Mouse (Mus musculus) small intestine, adult 2 months (tissue): ENCODE data around the gene Musk. TPM values are rescaled to one million over a fixed set of nuclear protein-coding genes. Genes with fewer than 3 reads are reported as not detected.
"Not testable (repeated sequence)": the region's sequence is repeated elsewhere in the genome, so short reads cannot be mapped to it uniquely, and the experiment has no call there.

ENCODE experiments used
- H3K27ac ChIP-seq: fragments of 200-500 bp; 2 replicates; pipeline ENCODE4 v1.5.1; 2012; ENCODE audit warnings: low read depth, low read length, control low read depth, inconsistent platforms; ENCODE audit not compliant: insufficient read depth
- H3K27me3 ChIP-seq: fragments of 200-500 bp; 2 replicates; pipeline ENCODE4 v1.6.1; 2012; ENCODE audit warnings: mild to moderate bottlenecking, moderate library complexity, low read length, inconsistent platforms; ENCODE audit not compliant: control insufficient read depth, insufficient read depth
- H3K36me3 ChIP-seq: fragments of 200-500 bp; 2 replicates; pipeline ENCODE4 v1.6.1; 2012; ENCODE audit warnings: mild to moderate bottlenecking, low read length, control low read depth, inconsistent platforms; ENCODE audit not compliant: control insufficient read depth, insufficient read depth
- H3K4me1 ChIP-seq: fragments of 200-500 bp; 2 replicates; pipeline ENCODE4 v1.6.1; 2012; ENCODE audit warnings: low read length, inconsistent platforms, mixed read lengths; ENCODE audit not compliant: control insufficient read depth, insufficient read depth, insufficient read length
- H3K4me3 ChIP-seq: fragments of 200-500 bp; 2 replicates; pipeline ENCODE4 v1.5.1; 2012; ENCODE audit warnings: low read depth, mild to moderate bottlenecking, control low read depth, inconsistent platforms, low read length, moderate library complexity
- CTCF ChIP-seq: fragments of 200-500 bp; IDR thresholded peaks from 2 replicates; pipeline ENCODE4 v1.5.1; 2012; ENCODE audit warnings: low read depth, mild to moderate bottlenecking, control low read depth, inconsistent platforms, low read length, moderate library complexity, mixed read lengths; ENCODE audit not compliant: insufficient replicate concordance, insufficient read length; ENCODE audit errors: extremely low read depth
- POLR2A ChIP-seq: fragments of 200-500 bp; IDR thresholded peaks from 2 replicates; pipeline ENCODE4 v1.6.1; 2012; ENCODE audit warnings: low read depth, mild to moderate bottlenecking, control low read depth, inconsistent platforms, low read length, moderate library complexity
- WGBS: fragments of 180-500 bp; shearing (Covaris S2); methylation state at CpG from one replicate; pipeline ENCODE4 v1.1.7; 2018; 5-methylcytosine and 5-hydroxymethylcytosine counted together
- polyA plus RNA-seq: library from polyadenylated mRNA; depleted of rRNA; stranded (reverse); fragments of >200 nt; gene quantifications from 2 replicates; pipeline ENCODE4 v1.2.3, GENCODE M21; 2012; rRNA removed

Musk gene
- 0.28 and 0.39 TPM in 2 replicates for polyA plus RNA-seq

DNA sequence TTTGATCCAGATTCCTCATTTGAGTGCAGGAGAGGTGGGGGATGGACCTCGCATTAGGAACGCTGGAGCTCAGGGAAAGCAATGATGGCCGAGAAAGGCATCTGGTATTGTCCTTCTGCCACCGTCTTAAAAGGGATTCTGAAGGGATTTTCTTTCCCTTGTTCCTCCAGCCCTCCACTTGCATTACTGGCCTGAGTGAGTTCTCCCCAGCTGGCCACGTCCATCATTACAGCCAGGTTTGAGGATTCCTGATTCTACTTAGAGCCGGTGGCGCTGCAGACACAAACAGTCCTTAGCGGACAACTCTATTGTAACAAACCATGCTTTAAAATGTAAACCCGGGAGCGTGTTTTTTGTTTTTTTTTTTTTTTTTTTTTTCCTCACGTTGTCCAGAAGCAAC lies at the start of gene Musk:
Gene Musk (plus strand): TSS at position 274 of the 400 bp plus-strand sequence.
- H3K27ac ChIP-seq, result 0 out of 2 replicates have a peak within 1 kb of the TSS, but pooled peaks have one; percentile 42
- no peaks in the 10 kb centered on the region for H3K27me3 ChIP-seq
- TF ChIP-seq CTCF (no peak), POLR2A (no peak)
- H3K4me1 ChIP-seq, result no peaks in the 10 kb centered on the region
- no peaks in the 10 kb centered on the region for H3K36me3 ChIP-seq
- WGBS, result 70% methylated on average over 11 of the region's 11 CpGs
- no peak within 1 kb of the TSS for H3K4me3 ChIP-seq

DNA sequence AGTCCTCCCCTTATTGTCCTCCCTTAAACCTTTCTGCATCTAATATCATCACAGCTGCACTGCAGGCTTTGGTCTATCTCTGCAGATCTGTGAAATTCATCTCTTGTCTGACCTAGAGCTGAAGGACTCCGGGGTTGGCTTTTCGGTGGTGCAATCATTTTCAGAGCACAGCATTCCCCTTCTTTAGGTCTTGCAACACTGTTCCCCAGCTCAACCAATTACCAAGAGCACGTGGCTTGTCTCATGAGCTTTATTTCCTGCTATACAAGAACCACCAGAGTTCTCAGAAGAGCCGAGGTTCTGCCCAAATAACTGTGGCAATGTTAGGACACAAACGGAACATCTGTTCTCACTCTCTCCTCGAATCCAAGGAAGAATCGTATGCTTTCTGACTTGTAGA lies 45.3 kb upstream of the Musk start:
- Histone ChIP-seq H3K4me1 (no peaks in the 10 kb centered on the region), H3K27ac (no peak overlapping the region), H3K4me3 (no peak overlapping the region), H3K36me3 (no peaks in the 10 kb centered on the region), H3K27me3 (no peaks in the 10 kb centered on the region)
- WGBS, result 71% methylated on average over 7 of the region's 7 CpGs
- TF ChIP-seq CTCF (no peak), POLR2A (no peak)

DNA sequence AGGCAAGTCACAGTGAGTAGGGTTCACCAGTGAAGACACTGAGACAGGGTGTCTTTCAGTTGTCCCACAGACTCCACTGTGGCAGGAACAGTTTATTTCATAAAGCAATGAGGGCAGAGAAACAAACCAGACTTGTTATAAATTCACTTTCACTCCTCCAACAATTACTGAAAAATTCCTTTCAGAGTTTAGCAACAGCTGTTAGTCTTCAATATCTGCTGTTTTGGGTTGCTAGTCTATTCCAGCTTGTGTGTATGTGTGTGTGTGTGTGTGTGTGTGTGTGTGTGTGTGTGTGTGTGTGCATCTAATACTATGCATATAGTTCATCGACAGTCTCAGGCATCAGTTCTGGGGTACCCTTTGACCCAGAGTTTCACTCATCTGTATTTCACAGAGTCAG lies 40.2 kb upstream of the Musk start:
- H3K27ac ChIP-seq, result no peak overlapping the region
- no peaks in the 10 kb centered on the region for H3K4me1 ChIP-seq
- H3K36me3 ChIP-seq, result no peaks in the 10 kb centered on the region
- no peak overlapping the region for H3K4me3 ChIP-seq
- no peaks in the 10 kb centered on the region for H3K27me3 ChIP-seq
- WGBS, result 73% methylated on average over 1 of the region's 1 CpGs
- TF ChIP-seq POLR2A (no peak), CTCF (no peak)

DNA sequence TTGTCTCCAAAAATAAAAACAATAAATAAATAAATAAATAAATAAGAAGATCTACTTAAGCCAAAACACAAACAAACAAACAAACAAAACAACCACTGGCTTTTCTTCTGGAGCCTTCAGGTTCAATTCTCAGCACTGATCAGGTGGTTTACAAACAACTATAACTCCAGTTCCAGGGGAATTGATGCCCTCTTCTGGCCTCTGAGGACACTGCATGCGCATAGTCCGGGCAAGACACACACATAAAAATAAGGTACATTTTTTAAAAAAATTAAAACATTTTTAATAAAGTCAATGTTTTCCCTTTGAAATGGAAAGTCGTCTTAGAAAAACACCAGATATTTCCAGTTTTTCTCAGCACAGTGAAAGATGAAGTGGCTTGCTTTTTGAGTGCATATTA lies 33.4 kb upstream of the Musk start:
- no peak overlapping the region for H3K4me3 ChIP-seq
- H3K36me3 ChIP-seq, result no peaks in the 10 kb centered on the region
- no peaks in the 10 kb centered on the region for H3K27me3 ChIP-seq
- no peaks in the 10 kb centered on the region for H3K4me1 ChIP-seq
- TF ChIP-seq CTCF (peak; percentile 24; the same call in 1 of the 2 replicates), POLR2A (no peak)
- no peak overlapping the region for H3K27ac ChIP-seq
- 89% methylated on average over 3 of the region's 3 CpGs for WGBS

DNA sequence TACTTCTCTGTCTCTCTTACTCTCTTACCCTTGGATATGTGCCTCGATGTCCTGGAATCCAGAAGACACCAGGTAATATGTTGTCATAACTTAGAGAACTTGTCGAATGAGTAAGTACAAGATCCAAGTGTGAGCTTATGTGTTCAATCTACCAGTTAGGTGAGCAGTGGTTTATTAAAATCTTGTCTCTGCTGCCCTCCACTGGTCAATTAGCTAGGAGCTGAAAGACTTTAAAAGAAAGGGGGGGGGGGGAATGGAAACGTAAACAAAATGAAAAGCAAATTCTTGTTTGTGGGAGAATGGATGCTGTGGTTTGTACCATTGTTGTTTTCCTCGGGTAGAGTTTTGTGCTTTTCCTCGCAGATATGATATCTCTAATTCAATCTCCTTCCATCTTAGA lies 32.4 kb upstream of the Musk start:
- H3K27ac ChIP-seq, result no peak overlapping the region
- no peaks in the 10 kb centered on the region for H3K36me3 ChIP-seq
- H3K27me3 ChIP-seq, result no peaks in the 10 kb centered on the region
- WGBS, result 26% methylated on average over 5 of the region's 5 CpGs
- H3K4me1 ChIP-seq, result no peaks in the 10 kb centered on the region
- no peak overlapping the region for H3K4me3 ChIP-seq
- no peak for TF ChIP-seq POLR2A
- no peak for TF ChIP-seq CTCF

DNA sequence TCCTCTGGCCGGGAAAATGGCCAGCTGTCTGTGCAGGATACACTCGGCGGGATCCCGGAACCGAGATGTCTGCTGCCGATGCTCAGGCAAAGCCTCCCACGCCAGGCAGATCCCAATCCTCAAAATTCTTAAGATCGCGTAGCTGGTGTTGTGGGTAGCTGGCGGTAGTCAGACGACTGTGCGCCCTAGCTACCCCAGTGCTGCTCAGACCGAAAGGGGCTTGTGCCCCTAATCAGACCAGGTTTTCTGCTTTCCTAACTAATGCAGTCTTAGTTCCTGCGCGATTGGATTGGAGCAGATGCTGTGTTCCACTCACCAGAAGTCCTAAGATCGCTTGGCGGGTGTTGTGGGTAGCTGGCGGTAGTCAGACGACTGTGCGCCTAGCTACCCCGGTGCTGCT lies 25.0 kb upstream of the Musk start:
- H3K4me3 ChIP-seq, H3K27ac ChIP-seq, H3K27me3 ChIP-seq, H3K36me3 ChIP-seq, H3K4me1 ChIP-seq: not testable (repeated sequence)
- WGBS, result 94% methylated on average over 21 of the region's 21 CpGs

DNA sequence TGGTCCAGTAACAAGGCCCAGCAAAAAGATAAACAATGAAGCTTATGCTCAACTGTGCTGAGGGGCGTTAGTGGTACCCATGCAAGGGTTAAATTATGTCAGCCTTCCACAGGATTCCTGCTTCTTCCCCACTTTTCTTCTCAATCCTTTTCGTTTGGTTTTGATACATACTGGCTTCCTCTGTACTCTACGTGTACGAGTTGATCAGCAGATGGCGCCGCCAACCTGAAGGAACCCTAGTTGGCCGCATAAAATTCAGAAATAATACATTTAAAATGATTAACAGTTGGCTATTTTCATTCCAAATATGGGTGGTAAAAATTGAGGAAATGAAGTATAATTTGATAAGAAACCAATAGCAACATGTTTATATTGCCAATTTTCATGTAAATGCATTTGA lies 19.5 kb upstream of the Musk start:
- no peaks in the 10 kb centered on the region for H3K27me3 ChIP-seq
- H3K4me3 ChIP-seq, result no peak overlapping the region
- WGBS, result 43% methylated on average over 7 of the region's 7 CpGs
- no peaks in the 10 kb centered on the region for H3K4me1 ChIP-seq
- no peak overlapping the region for H3K27ac ChIP-seq
- peak; percentile 55; the same call in 1 of the 2 replicates for TF ChIP-seq CTCF
- TF ChIP-seq POLR2A, result no peak
- H3K36me3 ChIP-seq, result no peaks in the 10 kb centered on the region
